Mouse (Mus musculus) embryonic fibroblast, embryonic 13.5 days (primary cell): ENCODE data around the gene Dydc1.

ENCODE experiments used
- CTCF ChIP-seq: IDR thresholded peaks from 2 replicates; pipeline ENCODE4 v1.5.1; 2011; ENCODE audit warnings: mild to moderate bottlenecking, control low read depth, low read length, moderate library complexity, borderline replicate concordance; ENCODE audit not compliant: insufficient read depth
- POLR2A ChIP-seq: IDR thresholded peaks from 2 replicates; pipeline ENCODE4 v1.6.1; 2011; ENCODE audit warnings: low read depth, mild to moderate bottlenecking, control low read depth, low read length, moderate library complexity

- TF ChIP-seq POLR2A (no peak), CTCF (no peak)
These were observed 68.0 kb downstream of the Dydc1 start for GRCm38 (mm10) chr14:41140686-41141085.
